Mouse (Mus musculus) frontal cortex, postnatal 36 days (tissue): ENCODE measurements around the gene Rfng.
A peak's percentile ranks its signal among the peaks of the same experiment; 100 is the strongest.
"Not testable (repeated sequence)": the region's sequence is repeated elsewhere in the genome, so short reads cannot be mapped to it uniquely, and the experiment has no call there.

ENCODE experiments used
- DNase-seq, 2 experiments: peaks; one replicate each; pipeline ENCODE4 v3.0.0; 2022; ENCODE audit warnings: low spot score in 2 of 2

Gene Rfng

DNA sequence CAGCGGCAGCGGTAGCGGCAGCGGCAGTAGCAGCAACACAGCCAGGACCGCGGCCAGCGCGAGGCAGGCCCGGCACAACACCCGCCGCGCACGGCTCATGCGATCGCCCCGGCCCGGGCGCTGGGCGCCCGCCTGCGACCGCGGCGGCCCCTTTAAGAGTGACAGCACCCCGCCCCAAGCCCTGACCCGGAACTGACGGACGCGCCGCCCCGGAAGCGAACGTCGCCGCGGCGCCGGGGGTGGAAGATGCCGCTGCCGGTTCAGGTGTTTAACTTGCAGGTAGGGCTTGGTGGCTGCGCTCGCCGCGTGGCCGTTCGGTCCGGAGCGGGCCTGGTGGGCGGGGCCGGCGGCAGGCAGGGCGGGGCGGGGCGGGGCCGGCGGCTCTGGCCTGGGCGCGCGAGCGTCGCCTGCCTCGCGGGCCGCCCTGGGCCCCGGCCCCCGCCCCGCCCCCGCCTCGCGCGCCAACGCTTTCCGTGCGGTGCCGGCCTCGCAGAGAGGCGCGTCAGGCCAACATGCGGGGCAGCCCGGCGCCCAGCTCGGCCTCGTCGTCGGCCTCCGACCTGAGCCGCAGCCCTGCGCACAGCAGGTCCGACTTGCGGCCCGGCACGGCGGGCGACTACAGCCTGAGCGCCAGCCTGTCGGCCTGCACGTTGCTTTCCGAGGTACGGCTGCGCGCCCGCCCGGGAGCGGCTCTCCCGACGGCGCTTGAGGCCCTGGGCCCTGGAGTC lies at the start of gene Rfng, which contains the start of gene Gps1:
Gene Rfng, minus strand, starts transcription at position 144 of the 728 bp plus-strand sequence.
Gene Gps1, plus strand, starts transcription at position 209 of the 728 bp plus-strand sequence.
- peak; percentile 78 to 80 for DNase-seq

DNA sequence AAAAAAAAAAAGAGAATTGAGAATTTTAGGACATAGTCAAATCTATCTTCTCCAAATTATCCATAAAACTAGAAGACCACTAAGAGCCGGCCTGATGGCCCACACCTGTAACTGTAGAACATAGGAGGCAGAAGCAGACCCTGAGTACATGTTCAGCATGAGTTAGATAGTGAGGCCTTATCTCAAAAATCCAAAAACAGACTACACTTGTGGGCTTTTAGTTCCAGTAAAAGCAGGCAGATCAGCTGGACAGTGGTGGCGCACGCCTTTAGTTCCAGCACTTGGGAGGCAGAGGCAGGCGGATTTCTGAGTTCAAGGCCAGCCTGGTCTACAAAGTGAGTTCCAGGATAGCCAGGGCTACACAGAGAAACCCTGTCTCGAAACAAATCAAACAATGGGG lies 49.0 kb upstream of the Rfng start:
- not testable (repeated sequence) for DNase-seq

DNA sequence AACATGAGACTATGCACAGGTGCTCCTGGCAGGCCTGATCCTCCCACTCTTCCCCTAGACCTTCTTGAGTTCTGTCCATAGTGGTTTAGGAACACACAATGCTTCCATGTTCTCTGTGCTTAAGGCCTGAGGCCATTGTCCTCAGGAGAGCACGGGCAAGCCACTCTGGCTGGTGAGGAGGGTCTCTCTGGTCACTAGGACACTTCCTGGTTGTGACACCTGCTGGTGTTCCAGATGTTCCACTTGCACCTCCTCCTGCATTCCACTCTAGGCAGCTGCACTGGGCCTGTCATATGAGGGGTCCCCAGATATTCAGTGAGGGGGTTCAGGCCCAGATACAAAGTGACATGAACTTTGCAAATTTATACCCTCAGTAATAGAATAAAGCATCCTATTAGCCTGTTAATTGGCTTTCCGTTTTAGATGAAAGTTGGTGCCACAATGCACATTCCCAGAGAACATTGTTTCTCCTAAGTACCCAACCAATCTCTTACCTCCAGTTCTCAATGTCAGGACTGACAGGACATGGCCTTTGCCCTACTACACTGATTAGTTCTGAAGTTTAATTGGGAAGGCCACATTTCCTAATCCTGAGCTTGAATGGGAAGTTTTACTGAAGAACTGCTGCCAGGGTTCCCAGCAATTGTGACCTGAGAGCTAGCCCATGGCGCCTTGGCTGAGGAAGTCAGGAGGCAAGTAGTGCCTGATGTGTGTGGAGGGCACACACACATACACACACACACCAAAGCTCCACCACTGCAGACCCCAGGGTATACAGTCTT lies 47.8 kb upstream of the Rfng start:
- DNase-seq, result no peak

DNA sequence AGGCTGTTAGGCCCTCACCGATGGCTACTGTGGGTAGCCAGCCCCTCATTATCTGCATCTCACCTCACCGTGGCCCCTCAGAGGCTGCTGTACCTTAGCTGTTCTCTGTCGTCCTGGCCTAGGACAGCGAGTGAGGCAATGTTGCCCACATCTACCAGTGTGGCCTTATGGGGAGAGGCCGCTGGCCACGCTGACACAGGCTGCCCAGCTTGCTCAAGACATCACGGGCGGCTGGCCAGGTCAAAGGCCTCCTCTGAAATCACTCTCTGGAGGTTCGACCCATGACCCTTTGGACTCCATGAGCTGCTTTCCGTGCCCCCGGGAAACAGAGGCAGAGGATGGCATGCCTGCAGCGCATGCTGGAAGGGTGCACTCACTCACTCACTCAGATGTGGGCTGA lies 46.7 kb upstream of the Rfng start:
- no peak for DNase-seq

DNA sequence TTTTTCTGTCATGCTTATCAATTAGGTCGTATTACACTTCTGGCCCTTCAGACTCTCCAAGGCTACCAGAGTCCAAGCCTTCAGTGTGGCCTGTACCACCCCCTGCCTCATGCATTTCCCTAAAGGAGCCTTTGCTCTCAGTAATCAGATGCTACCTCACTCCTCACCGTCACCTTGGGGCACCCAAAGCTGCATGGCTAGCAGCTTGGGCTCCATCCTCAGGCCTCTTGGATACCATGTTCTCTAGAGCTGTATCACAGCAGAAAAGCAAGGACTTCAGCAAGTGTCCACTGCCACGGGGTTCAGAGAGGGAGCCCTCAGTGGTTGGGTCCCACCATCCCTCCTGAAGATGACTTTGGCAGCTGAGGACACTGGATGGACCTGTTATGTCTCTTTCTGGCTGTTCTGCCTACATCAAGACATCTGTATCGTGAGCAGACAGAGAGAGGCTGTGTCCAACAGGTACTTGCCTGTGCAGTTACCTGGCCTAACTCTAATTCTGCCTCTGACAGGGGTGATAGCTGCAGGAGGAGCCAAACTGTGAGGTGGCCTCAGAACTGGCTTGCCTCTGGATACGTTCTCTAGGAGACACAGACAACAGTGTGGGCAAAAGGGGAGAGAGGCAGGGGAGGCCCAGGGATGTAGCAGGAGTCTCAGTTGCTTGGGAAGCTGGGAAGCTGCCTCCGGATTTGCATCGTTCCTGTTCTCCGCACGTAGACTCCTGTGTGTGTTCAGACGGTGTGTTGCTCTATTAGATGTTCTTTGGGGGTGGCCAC lies 45.9 kb upstream of the Rfng start:
- no peak for DNase-seq

DNA sequence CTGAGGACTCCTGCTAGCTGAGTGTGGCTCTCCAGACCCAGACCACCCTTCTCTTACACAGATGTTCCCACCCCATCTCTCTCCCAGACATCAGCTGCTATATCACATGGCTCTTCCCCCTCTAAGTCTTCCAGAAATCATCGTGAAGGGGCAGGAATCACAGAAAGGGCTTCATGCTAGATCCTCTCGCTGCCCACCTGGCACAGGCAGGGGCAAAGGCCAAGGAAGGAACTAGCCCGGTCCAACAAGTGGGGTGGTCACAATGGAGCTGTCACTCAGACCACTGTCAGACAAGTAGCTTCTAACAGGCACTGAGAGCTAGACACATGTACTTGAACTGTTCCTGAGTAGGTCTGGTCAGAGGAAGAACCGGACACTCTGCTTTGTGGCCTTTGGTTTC lies 44.4 kb upstream of the Rfng start:
- no peak for DNase-seq

DNA sequence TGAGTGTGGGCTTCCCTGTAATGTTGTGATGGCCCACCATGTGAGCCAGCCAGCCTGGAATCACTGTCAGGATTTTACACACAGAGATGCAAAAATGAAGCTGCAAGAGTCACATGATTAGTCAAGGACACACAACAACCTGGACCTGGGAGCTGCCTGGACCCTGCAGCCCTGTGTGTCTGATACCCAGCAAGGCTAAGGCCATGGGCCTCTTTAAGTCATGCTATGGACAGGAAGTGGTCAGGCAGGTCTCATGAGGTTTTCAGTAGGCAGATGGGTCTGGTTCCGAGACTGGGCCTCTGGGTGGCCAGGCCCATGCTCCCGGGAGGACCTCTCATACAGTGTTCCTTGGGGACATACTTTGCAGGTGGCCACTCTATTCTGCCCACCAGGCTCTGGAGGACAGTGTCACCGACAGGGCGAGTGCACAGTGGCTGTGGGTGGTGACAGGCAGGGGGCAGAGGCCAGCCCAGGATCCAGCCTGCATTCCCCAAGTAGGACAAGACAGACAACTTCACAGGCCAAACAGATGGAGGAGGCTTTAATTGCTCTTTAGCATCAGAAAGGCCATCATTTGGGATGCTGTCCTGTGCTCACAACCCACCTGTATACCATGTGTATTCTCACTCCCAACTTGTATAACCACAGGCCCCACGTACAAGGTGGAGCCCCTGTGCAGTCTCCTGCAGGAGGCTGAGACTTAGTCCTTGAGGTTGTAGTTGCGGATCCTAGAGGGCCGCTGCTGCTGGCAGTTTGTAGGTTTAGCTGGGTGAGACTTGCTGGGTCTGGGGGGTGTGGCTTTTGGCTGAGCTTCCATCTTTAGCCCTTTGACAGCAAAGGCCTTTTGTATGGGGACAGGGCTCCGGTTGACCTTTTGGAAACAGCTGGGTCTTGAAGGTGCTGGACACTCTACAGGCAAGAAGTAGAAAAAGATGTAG lies 42.3 kb upstream of the Rfng start:
- no peak for DNase-seq

DNA sequence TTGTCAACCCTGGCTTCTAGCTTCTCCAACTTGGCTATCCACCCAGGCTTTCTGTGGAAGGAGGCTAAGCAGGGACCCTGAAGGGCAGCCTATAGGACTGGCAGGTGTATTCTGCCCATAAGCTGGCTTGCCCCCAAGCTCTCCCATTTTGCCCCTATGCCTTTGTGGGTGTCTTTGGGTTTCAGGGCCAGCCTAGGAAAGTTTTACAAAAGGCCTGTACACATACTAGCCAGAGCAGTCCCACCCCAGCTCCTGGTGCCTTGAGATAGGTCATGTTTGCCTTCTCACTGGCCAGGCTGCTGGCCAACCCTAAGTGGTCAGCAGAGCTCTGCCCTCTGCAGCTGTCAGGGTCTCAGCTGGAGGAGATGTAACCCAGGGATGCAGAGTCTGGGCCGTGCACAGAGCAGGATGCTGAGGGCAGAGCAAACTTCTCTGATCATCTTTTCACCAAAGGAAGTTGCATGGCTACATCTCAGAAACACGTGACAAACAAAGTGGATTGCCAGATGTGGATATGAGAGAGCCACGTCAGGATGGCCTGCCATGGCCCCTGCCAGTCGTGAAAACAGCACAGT lies 41.4 kb upstream of the Rfng start:
- no peak for DNase-seq

DNA sequence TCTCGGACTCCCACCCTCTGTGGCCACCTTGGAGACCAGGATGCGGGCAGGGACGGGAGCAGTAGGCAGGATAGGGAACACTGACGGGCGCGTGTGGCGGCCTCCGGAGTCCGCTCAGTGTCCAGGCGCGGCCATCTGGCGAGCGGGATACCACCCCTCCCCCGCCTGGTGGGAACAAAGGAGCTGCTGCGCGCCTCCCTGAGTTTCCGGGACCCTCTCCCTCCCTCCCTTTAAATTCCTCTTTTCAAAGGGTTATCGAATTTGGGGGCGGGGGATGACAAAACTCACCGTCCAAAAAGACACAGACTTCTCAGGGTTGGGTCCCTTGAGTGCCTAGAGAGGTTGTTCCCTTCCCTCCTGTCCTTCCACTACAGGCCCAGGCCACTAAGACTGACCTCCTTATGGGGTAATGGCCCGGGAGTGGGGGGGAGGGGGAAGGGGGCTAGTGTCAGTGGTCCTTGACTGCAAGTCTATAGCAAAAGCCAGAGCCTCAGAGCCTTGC lies 40.8 kb upstream of the Rfng start:
- DNase-seq, result no peak

DNA sequence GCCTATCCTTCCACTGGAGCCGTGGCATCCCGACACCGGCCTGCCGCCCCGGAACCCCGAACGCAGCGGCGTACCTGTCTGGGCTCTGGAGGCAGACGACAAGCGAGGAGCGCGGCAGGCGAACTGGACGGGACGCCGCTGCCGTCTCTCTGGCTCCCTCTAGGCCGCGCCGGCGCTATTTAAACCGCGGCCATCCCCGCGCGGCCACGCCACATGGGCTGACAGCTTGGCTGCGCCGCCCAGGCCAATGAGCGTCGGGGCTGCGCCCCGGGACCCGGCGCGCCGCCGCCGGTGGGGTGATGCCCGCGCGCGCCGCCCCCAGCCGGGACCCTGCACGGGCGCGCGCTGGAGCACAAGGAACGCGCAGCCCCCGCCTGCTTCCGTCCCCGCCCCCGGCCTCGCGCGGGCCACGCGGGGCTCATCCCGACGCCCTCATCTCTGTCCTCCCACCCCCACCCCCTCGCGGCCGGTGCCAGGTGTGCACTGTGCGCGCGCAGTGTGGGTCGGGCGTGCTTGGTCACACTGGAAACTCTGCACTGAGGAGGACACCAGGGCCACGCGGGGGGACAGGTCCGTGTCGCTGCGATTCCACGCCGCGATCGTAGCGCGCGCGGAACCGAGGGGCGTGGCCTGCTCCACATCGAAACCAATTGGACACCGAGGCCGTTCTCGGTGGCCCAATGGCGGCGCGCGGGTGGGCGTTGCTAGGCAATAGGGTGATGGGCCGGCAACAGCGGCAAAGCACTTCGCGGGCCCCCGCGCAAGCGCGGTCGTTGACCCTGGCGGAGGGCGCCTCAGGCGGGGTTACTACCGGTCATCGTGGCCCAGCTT lies 40.2 kb upstream of the Rfng start, which contains the start of gene Fasn:
Gene Fasn, minus strand, starts transcription at position 592 of the 831 bp plus-strand sequence.
- peak; percentile 97 to 98 for DNase-seq

DNA sequence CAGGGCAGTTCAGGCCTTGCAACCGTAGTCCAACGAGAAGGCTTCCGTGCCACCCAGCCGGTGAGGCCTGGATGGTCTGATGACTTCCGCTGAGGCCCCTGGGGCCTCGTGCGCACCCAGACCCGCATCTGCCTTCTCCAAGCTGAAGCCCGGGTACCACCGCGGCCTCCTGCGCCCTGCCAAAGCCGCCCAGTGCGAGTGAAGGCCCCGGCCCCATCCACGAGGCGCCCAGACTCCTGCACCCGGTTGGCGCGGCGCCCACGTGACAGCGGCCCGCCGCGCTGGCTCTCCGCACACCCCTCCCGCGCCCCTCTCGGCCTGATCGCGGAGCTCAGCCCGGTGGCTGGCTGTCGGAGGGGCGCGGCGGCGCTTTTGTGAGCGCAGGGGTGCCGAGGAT lies 39.5 kb upstream of the Rfng start:
- DNase-seq, result no peak

DNA sequence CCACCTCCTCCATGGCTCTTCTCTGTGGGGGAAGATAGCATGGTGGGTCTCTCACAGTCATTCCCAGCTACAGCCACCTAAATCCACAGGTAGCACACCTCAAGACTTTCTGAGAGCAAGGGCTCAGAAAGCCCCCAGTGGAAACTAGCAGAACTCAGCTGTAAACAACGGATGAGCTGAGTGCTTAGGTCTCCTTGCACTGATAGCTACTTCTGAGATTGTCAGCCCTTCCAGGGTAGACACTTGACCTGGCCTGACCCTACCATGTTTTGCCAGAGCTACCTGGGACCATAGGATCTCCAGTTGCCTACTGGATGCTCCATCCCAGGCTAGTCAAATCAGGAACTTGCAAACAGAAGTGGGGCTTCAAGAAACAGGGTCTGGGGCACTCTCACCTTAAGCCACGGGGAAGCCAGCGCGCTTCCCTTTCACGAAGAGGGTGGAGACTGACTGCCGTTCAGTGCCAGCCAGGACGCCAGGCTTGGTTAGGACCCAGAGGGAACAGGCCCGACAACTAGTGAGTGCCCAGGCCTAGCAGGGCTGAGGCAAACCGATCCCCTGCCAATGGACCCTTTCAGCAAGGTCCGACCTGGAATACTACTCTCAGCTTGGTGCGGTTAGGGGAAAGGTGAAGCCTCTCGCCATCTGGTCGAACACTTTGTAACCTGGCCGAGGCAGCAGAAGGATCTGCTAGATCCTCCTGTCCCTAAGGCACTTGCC lies 39.0 kb upstream of the Rfng start:
- no peak for DNase-seq

DNA sequence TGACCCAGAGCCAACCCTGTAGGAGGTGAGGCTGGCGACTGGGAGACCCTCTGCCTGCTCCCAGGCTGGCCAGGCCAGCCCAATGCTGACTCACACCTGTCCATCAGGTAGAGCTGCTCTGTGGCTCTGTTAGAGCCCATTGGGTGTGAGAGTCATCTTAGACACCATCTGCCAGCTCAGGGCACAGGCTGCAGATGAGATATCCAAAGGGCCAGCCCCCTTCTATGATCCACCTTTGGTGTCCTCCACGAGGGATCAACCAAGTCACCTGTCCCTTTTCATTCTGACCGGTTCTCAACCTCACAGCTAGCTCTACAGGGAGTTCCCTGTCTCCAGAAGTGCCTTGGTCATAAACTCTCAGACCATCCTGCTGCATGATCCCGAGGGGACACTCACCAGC lies 38.3 kb upstream of the Rfng start:
- no peak for DNase-seq

DNA sequence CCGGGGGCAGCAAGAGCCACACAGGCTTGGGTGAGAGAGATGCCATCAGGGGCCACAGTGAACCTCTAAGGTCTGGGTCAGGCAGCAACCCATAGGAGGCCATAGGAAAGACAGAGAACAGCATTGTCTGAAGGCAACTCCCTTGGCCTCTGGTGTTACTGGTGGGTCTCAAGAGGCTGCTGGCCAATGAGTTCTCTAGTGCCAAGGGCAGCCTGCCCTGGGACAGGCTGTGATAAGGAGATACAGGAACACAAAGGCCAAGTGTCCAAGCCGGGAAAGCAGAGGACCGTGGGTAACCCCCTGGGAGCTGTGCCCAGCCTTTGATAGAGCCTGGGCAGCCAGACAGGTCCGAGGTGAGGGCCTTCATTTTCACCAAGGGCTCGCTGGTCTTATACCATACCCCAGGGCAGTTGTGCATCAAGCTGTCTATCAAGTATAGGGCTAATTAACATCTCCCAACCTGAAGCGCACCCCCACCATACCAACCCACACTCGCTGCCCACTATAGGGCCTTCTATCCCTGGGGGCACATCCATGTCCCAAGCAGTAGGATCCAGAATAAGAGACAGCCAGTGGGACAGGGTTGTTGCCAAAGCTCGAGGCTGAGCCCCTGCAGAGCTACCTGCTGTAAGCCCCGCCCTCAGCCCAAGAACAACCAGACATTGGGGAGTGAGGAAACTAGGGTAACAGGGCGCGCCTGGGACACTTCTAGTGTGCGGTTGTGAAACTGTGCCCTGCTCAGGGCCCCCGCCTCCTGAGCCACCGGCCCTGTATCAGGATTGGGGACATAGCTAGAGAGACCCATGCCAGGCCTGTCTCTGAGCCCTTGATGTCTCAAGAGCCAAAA lies 37.3 kb upstream of the Rfng start:
- DNase-seq, result no peak

DNA sequence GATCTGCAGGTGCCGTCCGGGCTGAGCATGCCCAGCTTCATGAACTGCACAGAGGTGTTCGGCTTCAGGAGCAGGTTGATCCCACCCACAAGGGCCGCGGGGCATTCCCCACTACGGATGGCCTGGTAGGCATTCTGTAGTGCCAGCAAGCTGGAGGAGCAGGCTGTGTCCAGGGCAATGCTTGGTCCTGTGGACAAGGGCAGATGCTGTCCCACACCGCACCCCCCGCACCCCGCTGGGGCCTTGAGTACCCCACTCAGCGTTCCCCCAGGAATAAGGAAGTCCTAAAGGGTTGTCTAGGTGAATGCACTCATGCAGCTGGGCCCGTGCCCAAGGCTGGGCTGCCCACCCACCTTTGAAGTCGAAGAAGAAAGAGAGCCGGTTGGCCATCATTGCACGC lies 36.5 kb upstream of the Rfng start:
- no peak for DNase-seq

DNA sequence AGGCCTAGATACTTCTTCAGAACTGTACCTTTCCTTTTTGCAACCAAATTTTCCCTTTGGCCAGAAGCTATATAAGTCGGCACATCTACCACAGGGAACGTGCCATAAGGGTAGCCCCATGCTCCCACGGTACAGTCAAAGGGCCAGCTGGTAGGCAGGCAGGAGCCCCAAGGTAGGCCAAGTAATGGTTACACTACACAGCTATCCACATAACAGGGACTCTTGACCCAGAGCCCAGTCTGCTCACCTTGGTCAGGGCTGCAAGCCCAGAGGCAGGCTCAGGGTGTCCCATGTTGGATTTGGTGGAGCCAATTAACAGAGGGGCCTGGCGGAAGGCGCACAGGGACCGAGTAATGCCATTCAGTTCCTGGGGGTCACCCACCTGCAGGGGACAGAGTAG lies 35.5 kb upstream of the Rfng start:
- no peak for DNase-seq

DNA sequence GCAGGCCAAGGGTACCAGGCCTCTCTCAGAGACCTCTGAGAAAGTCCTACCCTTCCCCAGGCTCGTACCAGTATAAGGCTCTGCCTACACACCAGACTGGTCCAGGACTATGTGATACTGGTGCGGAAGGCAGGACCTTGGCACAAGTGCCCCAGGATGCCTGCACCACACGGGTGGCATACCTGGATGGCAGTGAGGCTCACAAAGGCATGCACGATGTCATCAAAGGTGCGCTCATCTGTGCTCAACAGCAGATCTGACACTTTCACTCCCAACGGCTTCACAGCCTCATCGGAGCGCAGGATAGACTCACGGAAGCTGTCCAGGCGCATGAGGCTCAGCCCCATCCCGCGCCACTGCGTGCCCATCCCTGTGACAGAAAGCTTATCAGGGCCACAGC lies 34.2 kb upstream of the Rfng start:
- no peak for DNase-seq

DNA sequence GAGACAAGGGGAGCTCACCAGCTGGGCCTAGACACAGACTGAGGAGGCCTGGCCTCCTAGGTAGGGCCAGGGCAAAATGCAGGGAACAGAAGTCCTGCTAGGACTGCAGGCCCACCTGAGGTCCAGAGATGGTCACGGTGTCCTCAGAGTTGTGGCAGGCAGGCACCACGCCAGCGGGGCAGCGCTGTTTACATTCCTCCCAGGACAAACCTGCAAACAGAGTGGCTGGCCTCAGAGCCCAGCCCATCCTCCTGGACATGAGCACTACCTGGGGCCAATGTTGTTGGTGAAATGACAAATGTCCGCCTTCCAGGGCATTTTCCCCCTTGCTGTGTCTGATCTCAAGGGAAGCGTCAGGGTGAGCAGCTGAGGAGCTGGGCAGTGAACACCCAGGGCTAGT lies 33.4 kb upstream of the Rfng start:
- no peak for DNase-seq
